Mouse (Mus musculus): ENCODE data around the gene Atg4d.
"Not testable (repeated sequence)": the region's sequence is repeated elsewhere in the genome, so short reads cannot be mapped to it uniquely, and the experiment has no call there.

Atg4d gene

GRCm38 (mm10) chr9:21315421-21315820 lies 50.3 kb downstream of the Atg4d start:
- DNase-seq = no peak

DNA sequence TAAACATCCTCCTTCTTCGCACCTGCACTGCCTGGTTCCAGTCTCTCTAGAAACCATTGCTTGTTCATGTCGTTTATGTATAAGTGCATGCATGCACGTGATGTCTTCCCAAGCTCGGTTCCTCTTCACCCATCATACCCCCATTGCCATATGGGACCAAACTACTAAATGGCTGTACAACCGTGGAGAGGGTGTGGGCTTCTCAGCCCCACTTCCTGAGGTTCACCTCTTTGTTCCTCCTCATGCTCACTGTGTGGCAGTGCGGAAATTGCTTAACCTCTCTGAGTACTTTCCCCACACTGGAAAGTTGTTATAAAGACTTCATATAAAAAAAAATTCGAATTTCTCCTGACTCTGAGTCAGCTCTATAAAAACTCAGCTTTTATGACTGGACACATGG lies 51.6 kb downstream of the Atg4d start:
- peak; percentile 54 for DNase-seq

DNA sequence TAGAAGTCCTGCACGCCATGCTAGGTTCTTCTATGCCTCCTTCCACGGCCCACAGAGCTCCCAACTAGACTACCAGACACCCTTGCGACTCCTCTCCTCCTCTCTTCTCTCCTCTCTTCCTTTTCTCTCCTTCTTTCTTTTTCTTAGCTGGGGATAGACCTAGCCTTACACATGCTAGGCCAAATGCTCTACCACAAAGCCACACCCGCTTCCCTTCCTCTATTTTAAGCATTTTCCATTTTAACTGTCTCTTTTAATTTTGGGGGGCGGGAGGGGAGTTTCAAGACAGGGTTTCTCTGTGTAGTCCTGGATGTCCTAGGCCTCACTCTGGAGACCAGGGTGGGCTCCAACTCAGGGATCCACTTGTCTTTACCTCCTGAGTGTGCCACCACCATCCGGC lies 53.7 kb downstream of the Atg4d start:
- DNase-seq = no peak

DNA sequence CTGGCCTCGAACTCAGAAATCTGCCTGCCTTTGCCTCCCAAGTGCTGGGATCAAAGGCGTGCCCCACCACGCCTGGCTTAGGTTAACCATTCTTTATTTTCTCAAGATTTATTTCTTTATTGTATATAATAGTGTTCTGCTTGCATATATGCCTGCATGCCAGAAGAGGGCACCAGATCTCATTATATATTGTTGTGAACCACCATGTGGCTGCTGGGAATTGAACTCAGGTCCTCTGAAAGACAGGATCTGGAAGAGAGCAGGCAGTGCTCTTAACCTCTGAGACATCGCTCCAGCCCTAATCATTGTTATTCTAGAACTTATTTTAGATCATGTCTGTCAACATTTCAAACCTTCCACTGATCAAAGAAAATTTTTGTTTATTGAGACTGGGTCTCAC lies 54.4 kb downstream of the Atg4d start:
- DNase-seq = no peak

DNA sequence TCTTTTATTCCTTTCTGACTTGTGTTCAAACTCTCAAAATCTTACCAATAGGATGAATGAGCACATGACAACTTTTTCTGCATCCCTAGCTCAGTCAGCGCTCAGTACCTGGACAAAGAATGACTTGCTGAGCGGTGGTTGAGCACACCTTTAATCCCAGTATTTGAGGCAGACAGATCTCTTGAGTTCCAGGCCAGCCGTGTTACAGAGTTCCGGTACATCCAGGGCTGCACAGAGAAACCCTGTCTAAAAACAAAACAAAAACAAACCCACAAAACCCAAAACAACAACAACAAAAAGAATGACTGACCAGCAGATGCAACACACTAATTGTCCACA lies 55.2 kb downstream of the Atg4d start:
- no peak for DNase-seq

DNA sequence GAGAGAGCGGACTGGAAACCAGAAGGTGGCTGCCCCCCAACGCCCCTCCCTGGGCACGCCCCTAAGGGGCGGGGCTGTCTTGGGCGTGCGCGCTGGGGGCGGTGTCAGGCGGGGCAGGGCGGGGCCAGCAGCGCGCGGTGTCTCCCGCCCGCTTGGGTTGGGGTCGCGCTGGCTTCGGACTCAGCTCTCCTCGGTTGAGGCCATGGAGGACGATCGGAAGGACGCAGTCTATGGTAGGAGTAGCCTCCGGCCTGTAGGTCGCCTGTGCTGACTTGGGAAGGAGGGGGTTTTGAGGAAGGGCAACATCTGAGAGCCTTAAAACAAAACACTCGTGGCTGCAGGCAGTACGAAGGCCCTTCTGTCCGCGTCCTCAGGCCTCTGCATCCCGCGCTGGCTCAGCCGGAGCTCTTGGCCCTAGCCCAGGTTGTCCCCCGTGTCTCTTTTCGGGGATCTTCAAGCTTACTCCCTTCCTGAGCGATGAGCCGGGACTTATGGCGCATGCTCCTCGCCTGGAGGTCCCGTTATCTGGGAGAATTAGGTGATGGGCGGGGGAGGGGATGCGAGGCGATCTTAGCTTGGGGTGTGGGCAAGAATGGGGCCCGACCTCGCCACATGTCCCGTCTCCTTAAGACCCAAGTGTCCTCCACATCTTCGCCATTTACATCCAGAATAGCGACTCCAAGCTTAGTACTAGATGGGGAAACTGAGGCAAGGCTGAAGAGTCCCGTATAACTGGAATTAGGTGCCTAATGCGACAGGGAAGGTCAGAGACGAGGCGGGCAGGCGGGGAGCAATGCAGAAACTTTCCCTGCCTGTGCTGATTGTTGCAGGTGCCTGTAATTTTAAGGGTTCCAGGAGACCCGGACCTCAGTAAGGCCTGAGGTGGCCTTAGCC lies 55.8 kb downstream of the Atg4d start, which contains the start of gene Slc44a2:
TSS of gene Slc44a2 (plus strand) at position 80 of the 894 bp plus-strand sequence.
- peak; percentile 95 for DNase-seq

DNA sequence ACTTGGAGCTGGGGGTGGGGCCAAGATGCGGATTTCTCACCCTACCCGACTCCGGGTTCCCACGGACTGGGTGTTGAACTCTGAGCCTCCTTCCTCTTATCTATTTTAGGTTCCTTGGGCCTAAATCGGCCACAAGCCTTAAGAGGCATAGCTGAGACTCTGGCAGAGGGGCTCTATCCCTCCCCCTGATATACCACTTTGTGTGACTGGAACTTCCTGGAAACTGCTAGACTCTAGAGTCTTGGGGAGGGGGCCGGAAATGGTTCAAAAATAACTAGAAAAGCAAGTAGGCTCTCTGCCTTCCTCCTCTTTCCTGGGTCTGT lies 56.4 kb downstream of the Atg4d start:
- DNase-seq = peak; percentile 64

DNA sequence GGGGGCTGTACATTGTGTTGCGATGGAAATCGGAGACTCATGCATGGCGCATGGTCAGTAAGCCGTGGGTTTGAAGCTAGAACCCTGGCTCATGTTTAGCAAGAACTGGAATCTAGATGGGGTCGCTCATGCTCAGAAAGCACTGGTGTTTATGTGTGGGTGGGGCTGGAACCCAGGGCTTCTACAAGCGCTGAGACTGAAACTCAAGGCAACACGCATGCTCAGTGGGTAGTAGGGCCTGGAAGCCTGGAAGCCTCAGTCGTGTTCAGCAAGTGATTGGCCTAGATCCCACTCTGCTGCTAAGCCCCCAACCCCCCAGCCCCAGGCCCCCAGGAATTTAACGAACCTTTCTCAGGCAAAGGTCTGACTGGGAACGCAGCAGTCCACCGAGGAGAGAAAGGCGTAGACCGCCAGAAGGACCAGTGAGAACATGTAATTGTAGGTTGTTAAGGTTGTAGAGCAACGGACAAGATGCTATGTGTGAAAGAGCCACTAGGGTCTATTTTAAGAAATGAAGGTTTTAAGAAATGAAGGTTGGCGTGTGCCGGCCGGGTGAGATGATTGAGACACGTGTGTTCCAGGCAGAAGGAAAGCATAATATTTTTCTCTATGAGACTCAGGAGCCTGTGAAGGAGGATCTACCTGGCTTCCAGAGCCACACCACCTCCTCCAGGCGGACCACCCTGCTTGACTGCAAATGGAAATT lies 57.3 kb downstream of the Atg4d start:
- peak; percentile 73 for DNase-seq

DNA sequence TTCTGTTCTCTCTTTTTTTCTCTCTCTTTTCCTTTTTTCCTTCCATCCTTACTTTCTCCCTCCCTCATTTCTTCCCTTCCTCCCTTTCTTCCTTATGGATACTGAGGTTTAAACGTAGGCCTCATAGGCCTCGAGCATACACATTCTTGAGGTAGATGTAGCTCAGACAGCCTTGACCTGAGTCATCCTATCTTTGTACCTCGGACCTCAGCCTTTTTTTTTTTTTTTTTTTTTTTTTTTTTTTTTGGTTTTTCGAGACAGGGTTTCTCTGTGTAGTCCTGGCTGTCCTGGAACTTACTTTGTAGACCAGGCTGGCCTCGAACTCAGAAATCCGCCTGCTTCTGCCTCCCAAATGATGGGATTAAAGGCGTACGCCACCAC lies 57.8 kb downstream of the Atg4d start:
- DNase-seq = not testable (repeated sequence)

GRCm38 (mm10) chr9:21324269-21324668 lies 59.2 kb downstream of the Atg4d start:
- DNase-seq = no peak
